9 mouse cellular contexts compared by ENCODE assay signal in genomic region chr16:18411026-18411649, GRCm38 (mm10). TPM values are rescaled to one million over a fixed set of nuclear protein-coding genes. Genes with fewer than 3 reads are reported as not detected.
DNase-seq lines count a peak whose midpoint lies in the region; ATAC-seq and TF ChIP-seq lines count a peak whose summit lies in the region.
"Had no signal": no experiment of that assay in that cellular context is flagged by ENCODE, and none has a peak within 500 bp of the region (broad histone marks: within the 10 kb centered on the region; RNA-seq: fewer than 3 reads in every experiment).

No protein-coding gene starts in this region.

- 85% methylated on average over 13 of the region's 13 CpGs for WGBS in heart, embryonic 10.5 days
- WGBS in cerebellum, adult 2 months = 37% methylated on average over 13 of the region's 13 CpGs
- WGBS in midbrain, embryonic 14.5 days = 45% methylated on average over 13 of the region's 13 CpGs

- H3K27me3 ChIP-seq in heart, embryonic 10.5 days (ENCODE audit: insufficient read depth, poor library complexity, severe bottlenecking) = no peaks in the 10 kb centered on the region
- no peaks in the 10 kb centered on the region for H3K27me3 ChIP-seq in cerebellum, adult 2 months (ENCODE audit: control insufficient read depth, insufficient read depth, low read length)
- no peaks in the 10 kb centered on the region for H3K27me3 ChIP-seq in midbrain, embryonic 14.5 days (ENCODE audit: control insufficient read depth, insufficient read depth, low read length)

- peaks cover 67% of the 10 kb centered on the region for H3K36me3 ChIP-seq in heart, embryonic 10.5 days
- peaks cover 49% of the 10 kb centered on the region for H3K36me3 ChIP-seq in midbrain, embryonic 14.5 days (ENCODE audit: control insufficient read depth, insufficient read depth, low read length)

- no peak overlapping the region for H3K9ac ChIP-seq in midbrain, embryonic 14.5 days (replicated peaks; ENCODE audit: low read length)

- TF ChIP-seq POLR2A in cerebellum, adult 2 months (IDR thresholded peaks at IDR 0.05; ENCODE audit: borderline replicate concordance, insufficient read depth, low read length) = no peak

- H3K4me3 ChIP-seq in heart, embryonic 10.5 days = no peak overlapping the region
- peak overlapping the region; percentile 5 for H3K4me3 ChIP-seq in cerebellum, adult 2 months (replicated peaks; ENCODE audit: insufficient read depth, low read depth, low read length)
- no peak overlapping the region for H3K4me3 ChIP-seq in midbrain, embryonic 14.5 days (replicated peaks; ENCODE audit: low read depth, low read length)

- DNase-seq in heart, embryonic 10.5 days (ENCODE audit: low spot score) = peak; percentile 74
- no peak for DNase-seq in heart, adult 8-10 months (ENCODE audit: low spot score)
- no peak for DNase-seq in cerebellum, adult 2 months
- DNase-seq in kidney, adult 18-20 months = peak; percentile 67
- no peak for DNase-seq in midbrain, embryonic 14.5 days
- no peak for DNase-seq in ovary, adult 18-20 months (ENCODE audit: low spot score)
- no peak for DNase-seq in adrenal gland, adult 2 months

- no peak overlapping the region for H3K27ac ChIP-seq in heart, embryonic 10.5 days
- peak overlapping the region; percentile 15 for H3K27ac ChIP-seq in cerebellum, adult 2 months (ENCODE audit: insufficient read depth, low read length)
- H3K27ac ChIP-seq in midbrain, embryonic 14.5 days (replicated peaks; ENCODE audit: low read depth, low read length) = 0 out of 2 replicates have a peak overlapping the region, but pooled peaks have one; percentile 32

- no peaks in the 10 kb centered on the region for H3K9me3 ChIP-seq in heart, embryonic 10.5 days
- H3K9me3 ChIP-seq in midbrain, embryonic 14.5 days (ENCODE audit: control insufficient read depth, low read length) = no peaks in the 10 kb centered on the region

- no peak for TF ChIP-seq CTCF in cerebellum, adult 2 months (IDR thresholded peaks at IDR 0.05; ENCODE audit: borderline replicate concordance, insufficient read depth, low read depth, low read length)

- H3K4me2 ChIP-seq in midbrain, embryonic 14.5 days (ENCODE audit: low read length) = no peak overlapping the region

- peaks cover 35% of the 10 kb centered on the region for H3K4me1 ChIP-seq in heart, embryonic 10.5 days
- peaks cover 25% of the 10 kb centered on the region for H3K4me1 ChIP-seq in cerebellum, adult 2 months (ENCODE audit: control insufficient read depth, insufficient read depth, low read length)
- peaks cover 10% of the 10 kb centered on the region; the same call in 1 of the 2 replicates for H3K4me1 ChIP-seq in midbrain, embryonic 14.5 days (ENCODE audit: control insufficient read depth, insufficient read depth, low read length)

- 0 out of 2 replicates have a peak, but pooled peaks have one; percentile 6 for ATAC-seq in midbrain, embryonic 14.5 days (ENCODE audit: low FRiP score, low TSS enrichment)
- ATAC-seq in erythroid progenitor cell, adult 5-6 weeks (replicated peaks; ENCODE audit: low FRiP score, poor library complexity, severe bottlenecking) = no peak
- ATAC-seq: lung, postnatal 0 days had no signal

RNA-seq across cellular contexts. Expression of gene Txnrd2, which starts 15.0 kb away (rescaled TPM):
- polyA plus RNA-seq in heart, embryonic 10.5 days (2016; fragmentation: Nextera tagmentation; extraction: Ambion mirVana) = 40.1 and 47.7 TPM in 2 replicates
- total RNA-seq in heart, adult 8-10 months (2022) = 10 to 100 TPM; 37.0 to 49.9 (median 42.1) TPM
- polyA plus RNA-seq in cerebellum, adult 2 months (2012; rRNA removed) = 20.6 and 23.1 TPM in 2 replicates
- polyA plus RNA-seq in midbrain, embryonic 14.5 days (2014; fragmentation: Nextera tagmentation; extraction: Ambion mirVana) = 24.9 and 28.7 TPM in 2 replicates
- 117 and 217 TPM in 2 replicates for total RNA-seq in erythroid progenitor cell, adult 5-6 weeks (2015; ENCODE audit: low replicate concordance)
- 138 and 221 TPM in 2 replicates for total RNA-seq in erythroid progenitor cell, adult 5-6 weeks (2017; ENCODE audit: low replicate concordance)
- total RNA-seq in adrenal gland, adult 2 months (2021) = 10 to 100 TPM; 73.3 TPM
- 50.3 and 64.6 TPM in 2 replicates for polyA plus RNA-seq in adrenal gland, adult 2 months (2012; rRNA removed)

RNA-seq across cellular contexts. Expression of gene Comt, which starts 15.5 kb away (rescaled TPM):
- 83.5 and 102 TPM in 2 replicates for polyA plus RNA-seq in heart, embryonic 10.5 days (2016; fragmentation: Nextera tagmentation; extraction: Ambion mirVana)
- total RNA-seq in heart, adult 8-10 months (2022) = 100 to 1,000 TPM; 146 to 174 (median 157) TPM
- polyA plus RNA-seq in cerebellum, adult 2 months (2012; rRNA removed) = 145 and 146 TPM in 2 replicates
- polyA plus RNA-seq in midbrain, embryonic 14.5 days (2014; fragmentation: Nextera tagmentation; extraction: Ambion mirVana) = 79.9 and 81.3 TPM in 2 replicates
- total RNA-seq in erythroid progenitor cell, adult 5-6 weeks (2015; ENCODE audit: low replicate concordance) = 129 and 131 TPM in 2 replicates
- total RNA-seq in erythroid progenitor cell, adult 5-6 weeks (2017; ENCODE audit: low replicate concordance) = 66.4 and 67.4 TPM in 2 replicates
- total RNA-seq in adrenal gland, adult 2 months (2021) = 100 to 1,000 TPM; 203 to 288 TPM
- 407 and 432 TPM in 2 replicates for polyA plus RNA-seq in adrenal gland, adult 2 months (2012; rRNA removed)

Comparison
In these comparisons a context has a peak if more than half of its experiments do, and no peak if none do; other contexts are left out.
1. DNase-seq: peak in heart, embryonic 10.5 days (single experiment) and kidney, adult 18-20 months (single experiment); none in heart, adult 8-10 months (single experiment), cerebellum, adult 2 months (0 of 2), midbrain, embryonic 14.5 days (single experiment), ovary, adult 18-20 months (single experiment) and adrenal gland, adult 2 months (single experiment).